Mouse (Mus musculus): ENCODE measurements at regions not wholly inside any gene's neighbourhood (a gene's known extent, or its start where the extent isn't known, plus 50 kb on each side); places are given as distances from the start of the nearest gene placed in this dataset.
A peak's percentile ranks its signal among the peaks of the same experiment; 100 is the strongest.

DNA sequence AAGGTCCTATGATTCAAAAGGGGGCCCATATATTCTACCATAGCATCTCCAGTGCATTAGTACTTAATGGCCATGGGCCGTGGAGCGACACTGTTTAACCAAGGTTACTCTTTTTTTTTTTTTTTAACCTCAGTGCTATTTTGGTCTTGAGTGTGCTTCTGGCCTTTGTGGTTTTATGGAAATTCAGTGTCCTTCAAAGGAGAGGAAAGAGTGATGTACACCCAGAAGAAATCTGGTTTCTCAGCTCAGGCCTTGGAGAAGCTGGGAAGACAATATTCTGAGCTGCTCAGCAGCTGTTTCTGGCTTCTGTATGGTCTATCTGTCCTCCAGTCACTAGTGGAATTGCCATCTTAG lies 91.2 kb upstream of the Pabpc6 start:
- H3K9ac ChIP-seq (ENCODE audit: low read depth, low read length): no peak overlapping the region
- H3K4me2 ChIP-seq (ENCODE audit: low read length): no peak overlapping the region
- DNase-seq (ENCODE audit: low spot score): no peak
- H3K36me3 ChIP-seq (ENCODE audit: insufficient read depth, low read length): no peaks in the 10 kb centered on the region
- peaks cover 14% of the 10 kb centered on the region; the same call in 1 of the 2 replicates for H3K4me1 ChIP-seq (replicated peaks; ENCODE audit: insufficient read depth, low read length)
- no peaks in the 10 kb centered on the region for H3K27me3 ChIP-seq (ENCODE audit: insufficient read depth, low read length)
- 57% methylated on average over 2 of the region's 2 CpGs for WGBS
- H3K9me3 ChIP-seq (replicated peaks; ENCODE audit: low read length): no peaks in the 10 kb centered on the region
- no peak overlapping the region for H3K27ac ChIP-seq
- ATAC-seq (replicated peaks; ENCODE audit: low FRiP score, low read depth): no peak
- no peak overlapping the region for H3K4me3 ChIP-seq (replicated peaks; ENCODE audit: low read depth, low read length)
- TF ChIP-seq CTCF (IDR thresholded peaks at IDR 0.05; ENCODE audit: low read depth): no peak

DNA sequence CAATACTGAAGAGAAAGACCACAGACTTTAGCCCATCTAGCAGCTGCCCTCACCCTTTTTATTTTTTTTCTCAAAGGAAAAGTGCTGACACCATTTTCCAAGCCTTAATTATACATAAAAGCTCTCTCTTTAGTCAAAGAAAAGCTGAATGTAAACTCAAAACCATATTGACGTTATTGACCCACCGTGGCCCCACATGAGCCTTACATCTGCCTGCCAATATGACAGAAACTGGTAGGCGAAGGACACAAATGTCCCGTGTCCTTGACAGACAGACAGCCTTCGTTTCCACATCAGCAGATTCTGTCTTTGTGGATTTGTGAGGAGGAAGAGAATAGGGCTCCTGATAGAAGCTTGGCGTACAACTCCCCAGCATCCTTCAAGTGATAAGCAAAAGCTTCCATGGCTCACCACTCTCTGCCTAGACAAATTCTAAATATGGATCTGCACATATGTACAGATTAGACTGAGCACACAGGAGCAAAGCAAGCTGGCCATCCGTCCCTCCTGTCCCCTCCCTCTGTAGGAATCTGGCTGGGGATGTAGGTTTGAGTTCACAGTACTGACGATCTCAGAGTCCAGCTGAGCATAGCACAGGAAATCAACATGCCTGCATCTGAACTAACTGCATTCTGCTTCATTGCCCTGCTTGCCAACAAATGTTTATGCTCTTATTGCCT lies 90.6 kb upstream of the Pabpc6 start:
- no peak for ATAC-seq (replicated peaks; ENCODE audit: low FRiP score, low read depth)
- Histone ChIP-seq H3K9ac (ENCODE audit: low read depth, low read length) (no peak overlapping the region), H3K9me3 (replicated peaks; ENCODE audit: low read length) (no peaks in the 10 kb centered on the region), H3K27ac (no peak overlapping the region), H3K4me1 (replicated peaks; ENCODE audit: insufficient read depth, low read length) (peaks cover 9% of the 10 kb centered on the region; the same call in 1 of the 2 replicates), H3K27me3 (ENCODE audit: insufficient read depth, low read length) (no peaks in the 10 kb centered on the region), H3K4me2 (ENCODE audit: low read length) (no peak overlapping the region), H3K4me3 (replicated peaks; ENCODE audit: low read depth, low read length) (no peak overlapping the region), H3K36me3 (ENCODE audit: insufficient read depth, low read length) (no peaks in the 10 kb centered on the region)
- WGBS: 71% methylated on average over 8 of the region's 8 CpGs
- peak; percentile 32 for DNase-seq (ENCODE audit: low spot score)
- no peak for TF ChIP-seq CTCF (IDR thresholded peaks at IDR 0.05; ENCODE audit: low read depth)

DNA sequence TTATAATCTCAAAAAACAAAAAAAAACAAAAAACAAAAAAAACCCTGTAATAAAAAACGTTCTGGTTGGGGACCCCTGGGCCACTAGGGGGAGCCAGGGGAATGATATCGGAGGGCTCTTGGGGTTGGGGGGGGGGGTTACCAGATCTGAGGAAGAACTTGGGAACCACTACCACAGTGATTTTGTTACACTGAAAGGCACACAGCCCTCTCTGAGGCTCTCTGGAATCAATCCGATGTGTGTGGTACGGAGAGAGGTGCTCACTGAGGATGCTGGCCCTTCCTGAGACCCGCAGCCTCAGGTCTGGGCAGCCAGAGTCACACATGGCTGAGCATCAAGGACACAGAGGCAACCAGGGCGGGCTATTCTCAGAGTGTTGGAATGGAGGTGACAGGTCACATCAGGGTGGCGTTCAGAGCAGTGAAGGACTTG lies 89.9 kb upstream of the Pabpc6 start:
- H3K9ac ChIP-seq (ENCODE audit: low read depth, low read length): no peak overlapping the region
- H3K4me1 ChIP-seq (replicated peaks; ENCODE audit: insufficient read depth, low read length): peaks cover 8% of the 10 kb centered on the region; the same call in 1 of the 2 replicates
- no peaks in the 10 kb centered on the region for H3K36me3 ChIP-seq (ENCODE audit: insufficient read depth, low read length)
- no peak overlapping the region for H3K4me2 ChIP-seq (ENCODE audit: low read length)
- ATAC-seq (replicated peaks; ENCODE audit: low FRiP score, low read depth) (peak; percentile 64; the same call in 1 of the 2 replicates), DNase-seq (ENCODE audit: low spot score) (peak; percentile 60)
- WGBS: 21% methylated on average over 7 of the region's 7 CpGs
- peak; percentile 67 for TF ChIP-seq CTCF (IDR thresholded peaks at IDR 0.05; ENCODE audit: low read depth)
- no peak overlapping the region for H3K4me3 ChIP-seq (replicated peaks; ENCODE audit: low read depth, low read length)
- H3K27me3 ChIP-seq (ENCODE audit: insufficient read depth, low read length): no peaks in the 10 kb centered on the region
- H3K9me3 ChIP-seq (replicated peaks; ENCODE audit: low read length): no peaks in the 10 kb centered on the region
- H3K27ac ChIP-seq: no peak overlapping the region

DNA sequence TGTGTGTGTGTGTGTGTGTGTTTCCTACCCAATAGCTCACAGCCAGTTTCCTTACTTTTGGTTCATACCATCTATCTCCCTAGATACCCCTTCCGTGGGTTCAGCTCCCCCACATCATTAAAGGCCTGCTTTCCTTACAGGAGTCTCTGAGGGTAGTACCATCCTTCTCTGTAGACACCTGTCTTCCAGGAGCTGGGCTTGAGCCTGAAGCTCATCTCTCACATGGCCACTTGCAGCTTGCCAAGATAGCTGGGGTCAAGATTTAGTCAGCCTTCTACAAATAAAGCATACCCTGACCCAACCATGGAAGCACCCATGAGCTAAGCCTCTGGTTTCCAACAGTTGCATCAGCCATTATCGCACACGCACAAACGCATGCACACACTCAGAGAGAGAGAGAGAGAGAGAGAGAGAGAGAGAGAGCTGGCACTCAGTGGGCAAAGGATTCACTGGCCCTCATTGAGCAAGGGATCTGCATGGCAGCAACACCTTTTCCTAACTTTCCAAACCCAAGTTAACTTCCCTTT lies 88.3 kb upstream of the Pabpc6 start:
- no peak overlapping the region for H3K4me3 ChIP-seq (replicated peaks; ENCODE audit: low read depth, low read length)
- TF ChIP-seq CTCF (IDR thresholded peaks at IDR 0.05; ENCODE audit: low read depth): no peak
- H3K9me3 ChIP-seq (replicated peaks; ENCODE audit: low read length): no peaks in the 10 kb centered on the region
- H3K27me3 ChIP-seq (ENCODE audit: insufficient read depth, low read length): no peaks in the 10 kb centered on the region
- ATAC-seq (replicated peaks; ENCODE audit: low FRiP score, low read depth) (no peak), DNase-seq (ENCODE audit: low spot score) (no peak)
- WGBS: 93% methylated on average over 4 of the region's 4 CpGs
- H3K27ac ChIP-seq: no peak overlapping the region
- H3K4me1 ChIP-seq (replicated peaks; ENCODE audit: insufficient read depth, low read length): 0 out of 2 replicates have a peak, but pooled peaks cover 3% of the 10 kb centered on the region
- no peak overlapping the region for H3K4me2 ChIP-seq (ENCODE audit: low read length)
- no peak overlapping the region for H3K9ac ChIP-seq (ENCODE audit: low read depth, low read length)
- no peaks in the 10 kb centered on the region for H3K36me3 ChIP-seq (ENCODE audit: insufficient read depth, low read length)

DNA sequence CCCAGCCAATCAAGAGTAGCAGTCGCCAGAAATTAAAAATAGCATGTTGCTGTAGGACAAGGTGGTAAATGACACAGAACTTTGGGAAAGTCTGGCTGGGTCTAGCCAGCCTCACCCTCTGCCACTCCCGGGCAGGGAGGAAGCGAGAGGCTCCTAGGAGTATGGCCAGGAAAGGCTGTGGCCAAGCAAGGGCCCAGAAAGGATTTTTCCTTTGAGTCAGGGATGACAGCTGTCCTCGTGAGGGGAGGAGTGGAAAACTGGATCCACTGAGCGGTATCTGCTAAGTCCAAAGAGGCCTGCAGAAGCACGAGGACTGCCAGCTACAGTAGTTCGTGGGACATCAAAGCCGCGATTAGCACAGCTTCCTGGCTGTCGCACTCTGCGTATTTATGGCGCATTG lies 87.2 kb upstream of the Pabpc6 start:
- no peaks in the 10 kb centered on the region for H3K9me3 ChIP-seq (replicated peaks; ENCODE audit: low read length)

DNA sequence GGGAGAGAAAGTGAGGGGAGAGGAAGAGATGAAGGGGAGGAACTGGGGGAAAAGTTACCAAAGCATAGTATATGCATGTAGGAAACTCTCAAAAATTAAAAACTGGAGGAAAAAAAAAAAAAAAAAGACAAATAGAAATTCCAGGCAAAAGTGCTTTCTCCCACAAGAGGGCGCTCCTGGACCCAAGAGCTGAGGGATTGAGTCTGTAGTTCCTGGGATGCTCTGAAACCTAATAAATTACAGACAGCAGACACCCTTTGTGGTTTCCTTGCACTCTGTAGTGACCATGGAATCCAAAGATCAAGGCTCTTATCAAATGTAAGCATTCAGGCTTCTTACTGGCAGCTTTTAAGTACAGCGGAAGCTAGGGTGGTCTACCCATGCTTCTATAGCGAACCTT lies 86.7 kb upstream of the Pabpc6 start:
- 58% methylated on average over 3 of the region's 3 CpGs for WGBS
- H3K27me3 ChIP-seq (ENCODE audit: insufficient read depth, low read length): no peaks in the 10 kb centered on the region
- no peak overlapping the region for H3K4me2 ChIP-seq (ENCODE audit: low read length)
- 0 out of 2 replicates have a peak, but pooled peaks cover 3% of the 10 kb centered on the region for H3K4me1 ChIP-seq (replicated peaks; ENCODE audit: insufficient read depth, low read length)
- H3K4me3 ChIP-seq (replicated peaks; ENCODE audit: low read depth, low read length): no peak overlapping the region
- H3K27ac ChIP-seq: no peak overlapping the region
- TF ChIP-seq CTCF (IDR thresholded peaks at IDR 0.05; ENCODE audit: low read depth): peak; percentile 84
- H3K9ac ChIP-seq (ENCODE audit: low read depth, low read length): no peak overlapping the region
- no peaks in the 10 kb centered on the region for H3K9me3 ChIP-seq (replicated peaks; ENCODE audit: low read length)
- DNase-seq (ENCODE audit: low spot score) (peak; percentile 87), ATAC-seq (replicated peaks; ENCODE audit: low FRiP score, low read depth) (no peak)
- no peaks in the 10 kb centered on the region for H3K36me3 ChIP-seq (ENCODE audit: insufficient read depth, low read length)

More for the DNA sequence above, 87.2 kb upstream of the Pabpc6 start:
- no peaks in the 10 kb centered on the region for H3K36me3 ChIP-seq (ENCODE audit: insufficient read depth, low read length)
- ATAC-seq (replicated peaks; ENCODE audit: low FRiP score, low read depth) (no peak), DNase-seq (ENCODE audit: low spot score) (no peak)
- H3K27me3 ChIP-seq (ENCODE audit: insufficient read depth, low read length): no peaks in the 10 kb centered on the region
- no peak overlapping the region for H3K27ac ChIP-seq
- H3K4me1 ChIP-seq (replicated peaks; ENCODE audit: insufficient read depth, low read length): 0 out of 2 replicates have a peak, but pooled peaks cover 3% of the 10 kb centered on the region
- TF ChIP-seq CTCF (IDR thresholded peaks at IDR 0.05; ENCODE audit: low read depth): no peak
- WGBS: 78% methylated on average over 12 of the region's 12 CpGs
- no peak overlapping the region for H3K9ac ChIP-seq (ENCODE audit: low read depth, low read length)
- no peak overlapping the region for H3K4me2 ChIP-seq (ENCODE audit: low read length)
- H3K4me3 ChIP-seq (replicated peaks; ENCODE audit: low read depth, low read length): no peak overlapping the region

All from kidney, postnatal 0 days (tissue).